Mouse (Mus musculus) olfactory bulb, adult 2 months (tissue): ENCODE measurements around the gene Dglucy.

Experiments
- CTCF ChIP-seq: fragments of 200-500 bp; IDR thresholded peaks from 2 replicates; pipeline ENCODE4 v1.5.1; 2012; ENCODE audit warnings: low read depth, mild to moderate bottlenecking, low read length, moderate library complexity; ENCODE audit not compliant: insufficient read depth
- POLR2A ChIP-seq: fragments of 200-500 bp; IDR thresholded peaks from 2 replicates; pipeline ENCODE4 v1.6.1; 2012; ENCODE audit warnings: mild to moderate bottlenecking, low read depth, low read length, moderate library complexity; ENCODE audit not compliant: insufficient read depth

GRCm38 (mm10) chr12:100895504-100895903 lies 116.6 kb downstream of the Dglucy start:
- TF ChIP-seq POLR2A: no peak
- TF ChIP-seq CTCF: no peak
